Mouse (Mus musculus): ENCODE results near the gene Tfpi.
"Not testable (repeated sequence)": the region's sequence is repeated elsewhere in the genome, so short reads cannot be mapped to it uniquely, and the experiment has no call there.

Tfpi gene

DNA sequence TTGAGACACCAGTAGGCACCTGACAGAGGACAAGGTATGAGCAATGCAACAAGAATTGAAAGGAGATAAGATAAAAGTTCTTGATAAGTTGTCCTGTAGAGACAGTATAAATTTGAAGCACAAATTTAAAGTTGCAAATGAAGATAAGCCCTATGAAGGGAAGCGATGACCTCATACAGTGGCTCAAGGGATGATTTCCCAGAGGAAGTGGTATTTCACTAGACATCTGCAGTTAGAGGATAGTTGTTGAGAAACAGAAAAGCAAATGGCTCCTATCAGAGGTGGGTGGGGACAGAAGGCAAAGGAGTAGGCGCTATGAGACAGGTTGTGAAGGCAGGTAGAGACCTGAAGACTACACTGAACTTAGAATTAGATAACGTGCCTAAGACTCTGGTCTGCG lies 83.3 kb downstream of the Tfpi start:
- in situ Hi-C loops (cut with MboI, MseI): loop anchor here (5.0 kb wide), 1 partner anchor 1271 kb away; no protein-coding TSS in a partner anchor

- in situ Hi-C loops (cut with MboI, MseI): no loop called here
Measured at GRCm38 (mm10) chr2:84389075-84389474, 87.5 kb downstream of the Tfpi start.

GRCm38 (mm10) chr2:84388537-84388936 lies 88.0 kb downstream of the Tfpi start:
- in situ Hi-C loops (cut with MboI, MseI): not testable (repeated sequence)

DNA sequence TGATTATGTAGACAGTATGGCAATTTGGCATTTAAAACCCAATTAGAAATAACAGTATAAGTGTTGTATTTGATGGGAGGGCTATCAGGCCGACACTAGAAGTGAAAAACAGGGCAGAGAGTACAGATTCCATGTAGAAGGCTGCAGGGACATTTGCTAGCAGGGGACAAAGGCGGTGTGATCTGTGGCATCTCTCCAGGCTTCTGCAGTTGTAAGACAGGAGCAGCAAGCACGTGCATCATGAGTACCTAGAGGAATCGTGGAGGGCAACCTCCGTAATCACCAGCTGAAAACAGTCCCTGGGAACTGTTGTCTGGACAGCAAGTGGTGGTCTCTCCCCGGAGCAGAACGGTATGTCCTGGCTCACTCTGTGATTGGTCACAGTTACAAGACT lies 88.6 kb downstream of the Tfpi start:
- in situ Hi-C loops (cut with MboI, MseI): no loop called here

GRCm38 (mm10) chr2:84387394-84388022 lies 89.1 kb downstream of the Tfpi start:
- in situ Hi-C loops (cut with MboI, MseI): no loop called here

- in situ Hi-C loops (cut with MboI, MseI): no loop called here
Measured at GRCm38 (mm10) chr2:84386563-84387393, 89.8 kb downstream of the Tfpi start.

DNA sequence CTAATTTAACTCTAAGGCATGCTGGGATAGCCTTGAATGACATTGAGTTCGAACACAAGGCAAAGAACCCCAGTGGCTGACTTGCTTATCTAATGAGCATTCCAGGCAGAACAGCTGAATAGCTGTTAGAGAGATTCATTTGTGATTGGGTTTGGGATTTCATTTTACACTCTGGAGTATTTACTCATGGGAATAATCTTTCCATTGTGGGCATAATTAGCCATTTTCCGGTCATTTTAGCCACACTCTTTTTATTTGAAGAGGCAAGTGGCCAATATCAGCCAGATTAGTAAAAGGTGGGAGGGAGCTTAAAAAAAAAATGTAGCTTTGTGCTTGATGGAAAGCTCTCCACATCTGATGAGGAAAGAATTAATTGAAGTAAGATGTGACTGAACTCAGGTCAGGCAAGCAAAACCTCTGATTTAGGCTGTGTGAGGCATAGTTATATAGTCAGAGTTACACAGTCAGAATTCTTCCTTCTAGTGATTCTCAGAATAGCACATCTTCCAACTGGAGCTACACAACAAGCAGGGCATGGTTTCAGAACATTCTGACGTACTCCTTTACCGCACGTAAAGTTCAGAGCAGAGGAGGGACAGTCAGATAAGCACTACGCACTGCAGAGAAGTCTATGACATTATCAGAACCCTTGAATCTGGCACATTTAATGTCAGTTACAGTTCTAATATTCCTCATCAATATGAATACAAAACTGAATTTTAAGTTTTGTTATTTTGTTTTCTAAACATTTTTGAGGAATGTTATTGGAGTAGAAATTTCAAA lies 91.5 kb downstream of the Tfpi start:
- in situ Hi-C loops (cut with MboI, MseI): no loop called here

DNA sequence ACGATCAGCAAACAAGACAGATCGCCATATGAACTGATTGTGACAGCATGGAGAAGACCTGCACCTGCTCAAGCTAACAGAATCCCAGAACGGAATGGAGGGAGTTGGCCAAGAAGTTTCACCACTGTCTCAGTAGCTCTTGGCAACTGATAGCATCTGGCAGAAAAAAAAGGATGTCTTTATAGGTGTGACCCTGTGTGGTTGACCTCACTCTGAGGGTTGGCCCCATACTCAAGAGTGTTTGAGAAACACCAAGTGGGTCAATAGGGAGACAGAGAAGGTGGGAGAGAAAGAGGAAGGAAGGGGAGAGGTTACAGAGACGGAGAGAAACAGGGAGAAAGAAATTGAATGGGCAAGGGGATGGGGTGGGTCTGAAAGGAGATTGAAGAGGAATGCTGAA lies 92.7 kb downstream of the Tfpi start:
- in situ Hi-C loops (cut with MboI, MseI): no loop called here
